Mouse (Mus musculus): ENCODE measurements around the gene Ube2g2.
"Not testable (repeated sequence)": the region's sequence is repeated elsewhere in the genome, so short reads cannot be mapped to it uniquely, and the experiment has no call there.

Gene Ube2g2

DNA sequence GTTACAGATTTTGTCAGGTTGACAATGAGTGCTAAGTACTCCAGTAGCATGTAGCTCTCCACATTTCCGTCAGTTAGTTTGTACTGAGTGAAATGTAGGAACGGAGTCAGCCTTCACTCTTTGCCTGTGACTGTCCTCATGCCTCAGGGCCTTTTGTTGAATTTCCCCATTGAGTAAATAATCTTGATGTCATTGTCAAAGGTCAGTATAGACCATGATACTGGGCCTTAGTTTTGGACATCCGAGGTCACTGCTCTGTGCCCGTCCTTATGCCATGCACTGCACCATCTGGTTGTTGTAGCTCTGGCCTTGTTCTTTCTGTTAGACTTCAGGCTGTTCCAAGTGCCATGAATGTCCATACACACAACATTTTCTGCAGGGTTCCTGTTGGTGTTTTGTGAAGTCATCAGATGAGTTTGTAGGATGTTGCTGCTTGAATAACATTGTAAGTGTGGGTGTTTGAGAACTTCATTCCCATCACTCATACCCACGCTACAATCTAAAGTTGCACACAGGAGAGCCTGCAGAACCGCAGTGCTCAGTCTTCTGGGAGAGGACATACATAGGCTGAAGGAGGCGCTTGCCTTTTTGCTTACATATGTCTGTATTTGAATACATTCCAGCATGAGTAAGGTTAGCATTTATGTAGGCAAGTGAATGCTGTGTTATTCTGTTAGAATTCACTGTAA lies 14.3 kb downstream of the Ube2g2 start:
- no peak for ATAC-seq (ENCODE audit: insufficient number of reproducible peaks, low FRiP score, low TSS enrichment)

DNA sequence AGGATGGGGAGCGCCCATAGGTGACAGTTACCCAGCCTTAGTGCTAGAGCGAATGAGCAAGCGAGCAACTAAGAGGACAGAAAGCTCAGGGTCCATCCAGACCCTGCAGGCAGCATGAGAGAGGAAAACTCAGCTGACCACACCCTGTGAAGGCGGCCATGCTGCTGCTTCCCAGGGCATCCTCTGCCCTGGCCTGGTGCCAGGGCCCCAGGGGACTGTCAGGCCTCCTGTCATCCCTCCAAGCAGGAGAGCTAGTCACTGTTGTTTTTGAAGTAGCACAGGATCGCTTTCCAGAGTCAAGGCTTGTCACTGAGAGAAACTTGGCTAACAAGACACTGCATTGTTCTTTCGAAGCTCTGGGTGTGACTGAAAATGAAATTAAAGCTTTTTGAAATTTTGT lies 16.9 kb downstream of the Ube2g2 start:
- no peak for ATAC-seq (ENCODE audit: insufficient number of reproducible peaks, low FRiP score, low TSS enrichment)

DNA sequence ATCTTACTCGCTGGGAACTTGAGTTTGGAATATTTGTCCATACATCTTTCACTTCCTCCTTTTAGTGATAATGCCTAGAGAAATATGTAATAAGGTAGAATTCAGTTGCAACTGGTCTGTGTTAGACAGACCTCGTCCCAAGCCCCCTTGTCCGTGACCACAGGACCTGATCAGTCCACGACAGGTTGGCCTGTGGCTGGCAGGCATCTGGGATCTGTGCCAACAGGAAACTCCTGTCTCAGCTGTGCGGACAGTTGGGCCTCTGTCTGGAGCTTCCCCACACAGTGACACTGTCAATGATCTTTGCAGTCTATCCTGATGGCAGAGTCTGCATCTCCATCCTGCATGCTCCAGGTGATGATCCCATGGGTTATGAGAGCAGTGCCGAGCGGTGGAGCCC lies 21.1 kb downstream of the Ube2g2 start:
- ATAC-seq (ENCODE audit: insufficient number of reproducible peaks, low FRiP score, low TSS enrichment): no peak

DNA sequence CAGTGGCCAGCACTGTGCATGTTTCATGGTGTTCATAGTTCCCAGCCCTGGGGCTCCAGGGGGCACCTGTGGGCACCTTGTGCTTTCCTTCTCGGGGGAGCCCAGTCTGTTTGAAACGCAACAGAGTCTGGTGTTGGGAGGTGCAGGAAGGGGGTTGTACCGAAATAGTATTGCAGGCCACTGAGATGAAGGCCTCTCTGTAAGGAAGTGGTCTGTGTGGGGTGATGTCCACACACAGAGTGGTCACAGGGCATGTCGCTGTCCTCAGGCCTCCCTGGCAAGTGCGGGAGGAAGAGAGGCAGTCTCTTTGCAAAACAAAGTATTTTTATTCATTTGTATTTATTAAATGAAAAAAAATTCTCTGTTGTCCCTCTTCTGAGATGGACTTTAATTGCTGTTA lies 23.5 kb downstream of the Ube2g2 start:
- no peak for ATAC-seq (ENCODE audit: insufficient number of reproducible peaks, low FRiP score, low TSS enrichment)

DNA sequence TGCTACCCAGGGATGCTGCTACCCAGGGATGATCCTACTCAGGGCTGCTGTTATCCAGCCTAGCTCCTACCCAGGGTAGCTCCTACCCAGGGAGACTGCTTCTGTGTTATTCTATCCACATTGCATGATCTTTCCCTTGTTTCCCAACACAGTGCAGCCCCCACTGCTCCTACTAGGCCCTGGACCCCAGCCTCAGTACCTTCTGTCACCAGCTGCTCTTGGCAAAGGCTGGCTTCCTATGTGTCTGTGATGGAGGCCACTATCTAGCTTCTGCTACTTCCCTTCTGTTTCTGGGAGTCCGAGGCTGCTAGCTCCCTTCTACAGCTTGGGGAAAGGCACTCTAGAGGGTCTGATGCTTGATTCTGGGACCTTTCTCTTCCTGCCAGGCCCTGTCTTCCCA lies 25.4 kb downstream of the Ube2g2 start:
- ATAC-seq (ENCODE audit: insufficient number of reproducible peaks, low FRiP score, low TSS enrichment): no peak

DNA sequence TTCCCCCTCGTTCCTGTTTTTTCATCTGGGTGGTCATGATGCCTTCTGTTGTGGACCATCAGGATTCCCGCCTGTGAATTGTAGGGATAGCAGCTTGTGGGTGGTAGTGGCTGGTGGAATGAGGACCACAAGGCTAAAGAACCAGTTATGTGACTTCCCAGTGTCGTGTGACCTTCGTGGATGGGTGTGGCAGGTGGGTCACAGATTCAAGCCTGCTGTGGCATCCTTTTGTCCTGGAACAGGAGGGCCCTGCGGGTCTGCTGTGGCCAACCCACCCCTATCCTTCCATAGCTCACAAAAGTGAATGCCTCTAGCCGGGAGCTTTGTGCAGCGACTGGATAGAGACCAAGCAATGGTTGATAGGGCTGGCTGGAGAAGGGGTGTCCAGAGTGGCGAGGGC lies 25.8 kb downstream of the Ube2g2 start:
- no peak for ATAC-seq (ENCODE audit: insufficient number of reproducible peaks, low FRiP score, low TSS enrichment)

DNA sequence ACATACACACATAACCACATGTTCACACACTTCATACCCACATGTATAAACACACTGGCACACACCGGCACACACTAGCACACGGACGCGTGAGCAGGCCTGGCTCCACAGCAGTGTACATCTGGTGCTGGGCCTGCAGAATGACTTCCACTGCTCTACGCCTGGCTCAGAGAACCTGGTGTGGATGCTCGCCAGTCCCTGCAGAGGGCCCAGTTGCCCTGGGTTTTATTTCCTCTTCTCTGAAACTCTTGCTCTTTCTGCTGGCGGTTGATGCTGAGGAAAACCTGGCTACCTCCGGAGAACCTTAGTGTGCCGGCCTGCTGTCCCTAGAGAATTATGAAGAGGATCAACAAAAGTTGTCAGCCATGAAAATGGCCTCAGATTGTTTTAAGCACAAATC lies 30.0 kb downstream of the Ube2g2 start:
- ATAC-seq (ENCODE audit: insufficient number of reproducible peaks, low FRiP score, low TSS enrichment): no peak

DNA sequence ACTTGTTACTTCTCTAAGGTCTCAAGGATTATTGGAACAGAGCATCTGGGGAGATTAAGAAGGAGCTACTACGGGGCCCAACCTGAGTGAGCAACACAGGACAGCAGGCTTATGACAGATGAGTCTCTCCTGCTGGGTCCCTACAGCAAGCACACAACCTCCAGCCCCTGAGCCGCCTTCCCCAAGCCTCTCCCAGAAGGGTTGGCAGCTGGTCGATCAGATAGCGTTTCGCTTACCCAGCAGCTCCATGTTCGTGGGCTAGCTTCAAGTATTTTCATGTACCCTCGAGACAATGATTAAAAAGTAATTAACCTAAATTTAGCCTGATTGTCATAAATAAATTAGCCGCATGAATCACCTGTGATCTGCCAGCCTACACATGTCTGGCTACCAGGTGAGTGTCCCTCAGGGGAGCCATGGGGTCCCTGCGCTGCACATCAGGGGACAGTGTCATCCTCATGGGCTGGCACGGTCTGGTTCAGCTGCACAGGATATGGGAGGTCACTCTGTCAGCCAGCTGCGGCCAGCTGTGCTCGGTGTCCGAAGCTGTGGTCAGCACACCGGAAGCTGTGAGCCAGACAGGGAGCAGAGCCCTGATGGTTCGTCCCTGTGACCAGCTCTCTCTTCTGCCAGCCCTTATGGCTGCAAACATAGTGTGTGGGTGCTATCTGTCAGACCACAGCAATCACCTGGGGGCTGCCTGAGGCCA lies 36.4 kb downstream of the Ube2g2 start:
- no peak for ATAC-seq (ENCODE audit: insufficient number of reproducible peaks, low FRiP score, low TSS enrichment)

DNA sequence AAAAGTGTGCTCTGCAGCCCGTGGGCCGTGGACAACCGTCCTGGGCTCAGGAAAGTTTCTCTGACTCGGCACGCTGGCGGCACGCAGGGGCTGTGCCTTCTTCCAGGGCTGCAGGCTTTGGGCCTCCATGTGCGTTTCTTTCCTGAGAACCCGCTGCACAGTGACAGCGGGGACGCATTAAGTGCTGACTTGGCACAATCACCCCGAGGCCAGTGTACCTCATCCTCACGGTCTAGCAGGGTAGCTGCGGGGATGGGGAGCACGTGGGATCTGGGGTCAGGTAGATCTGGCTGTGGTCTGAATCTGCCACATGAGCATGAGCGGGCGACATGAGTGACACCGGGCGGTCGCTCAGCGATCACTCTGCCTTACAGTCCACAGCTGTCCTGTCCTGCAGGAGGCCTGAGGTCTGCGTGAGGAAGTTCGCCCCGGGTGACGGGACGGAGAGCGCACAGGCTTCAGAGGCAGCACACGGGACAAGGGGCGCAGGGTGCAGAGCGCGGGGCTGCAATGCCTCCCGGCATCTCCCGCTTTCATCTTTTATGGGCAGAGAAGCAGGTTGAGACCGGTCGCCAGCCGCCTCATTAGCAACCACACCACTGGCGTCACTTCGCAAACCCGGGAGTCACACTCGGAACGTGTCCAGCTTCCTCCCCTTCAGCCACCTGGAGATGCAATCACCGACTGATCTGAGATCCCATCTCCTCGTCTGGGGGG lies 42.0 kb downstream of the Ube2g2 start:
- no peak for ATAC-seq (ENCODE audit: insufficient number of reproducible peaks, low FRiP score, low TSS enrichment)

DNA sequence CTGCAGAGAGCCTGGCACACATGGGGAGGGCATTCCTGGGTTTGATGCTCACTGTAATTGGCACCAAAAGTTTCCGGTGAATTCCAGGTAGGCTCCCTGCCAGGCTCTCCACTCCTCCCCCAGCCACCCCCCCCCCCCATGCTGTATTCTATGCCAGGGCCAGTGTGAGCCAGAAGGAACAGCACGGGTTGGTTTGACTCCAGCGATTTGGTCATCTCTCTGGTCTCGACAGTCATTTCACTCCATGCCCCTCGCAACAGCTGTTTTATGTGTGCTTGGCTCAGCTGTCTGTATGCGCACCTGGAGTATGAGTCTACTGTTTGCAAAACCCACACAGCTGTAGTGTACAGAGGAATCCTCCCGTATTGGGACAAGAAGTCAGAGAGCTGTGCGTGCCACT lies 44.3 kb downstream of the Ube2g2 start:
- ATAC-seq (ENCODE audit: insufficient number of reproducible peaks, low FRiP score, low TSS enrichment): no peak

DNA sequence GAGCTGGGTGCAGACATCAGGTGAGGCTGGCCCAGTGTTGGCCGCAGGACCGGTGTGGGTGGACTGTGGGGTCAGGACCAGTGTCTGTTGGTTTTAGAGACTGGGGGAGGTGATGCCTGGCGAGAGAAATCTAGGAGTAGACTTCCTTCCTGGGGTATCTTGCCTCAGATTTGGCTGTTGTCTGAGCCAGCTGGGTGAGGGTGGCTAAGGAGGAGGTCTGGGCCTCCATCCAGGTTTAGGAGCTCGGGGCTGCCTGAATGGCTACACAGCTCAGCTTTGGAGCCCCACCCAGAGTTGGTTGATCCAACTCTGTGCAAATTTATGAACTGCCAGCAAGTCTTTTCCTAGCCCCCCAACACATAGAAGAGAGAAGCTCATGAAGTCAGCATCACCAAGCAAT lies 45.3 kb downstream of the Ube2g2 start:
- no peak for ATAC-seq (ENCODE audit: insufficient number of reproducible peaks, low FRiP score, low TSS enrichment)

DNA sequence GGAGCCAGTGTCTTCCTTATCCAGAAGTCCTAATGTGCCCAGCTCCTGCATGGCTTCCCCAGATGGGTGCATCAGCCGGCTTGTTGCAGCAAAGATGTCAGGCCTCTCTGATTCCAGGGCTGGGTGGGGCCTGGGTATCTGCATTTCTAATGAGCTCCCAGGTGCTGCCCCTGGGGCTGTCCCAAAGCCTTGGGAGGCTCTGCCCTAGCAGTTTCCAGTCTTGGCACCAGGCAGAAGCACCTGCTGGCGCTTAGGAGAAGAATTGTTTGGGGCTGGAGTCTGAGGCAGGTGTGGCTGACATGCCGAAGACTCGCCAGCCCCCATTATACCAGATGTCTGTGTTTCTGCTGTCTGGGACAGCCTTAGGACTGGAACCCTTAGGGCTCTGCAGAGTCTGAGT lies 48.6 kb downstream of the Ube2g2 start:
- ATAC-seq (ENCODE audit: insufficient number of reproducible peaks, low FRiP score, low TSS enrichment): no peak

DNA sequence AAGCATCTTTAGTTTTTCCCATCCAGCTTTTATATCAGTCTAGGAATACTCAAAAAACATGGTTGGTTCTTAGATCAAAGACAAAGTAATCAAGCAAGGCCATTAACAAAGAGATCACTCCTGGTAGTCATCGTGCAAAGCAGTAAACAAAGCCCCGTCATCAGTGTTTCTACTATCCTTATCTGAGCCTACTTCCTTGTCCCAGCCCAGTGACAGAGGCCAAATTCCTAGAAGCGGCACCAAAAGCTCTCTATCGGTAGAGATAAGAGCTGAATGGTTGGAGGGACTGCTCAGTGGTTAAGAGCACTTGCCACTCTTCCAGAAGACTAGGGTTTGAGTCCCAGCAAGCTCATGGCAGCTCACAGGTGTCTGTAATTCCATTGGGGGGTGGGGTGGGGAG lies 49.4 kb downstream of the Ube2g2 start:
- ATAC-seq (ENCODE audit: insufficient number of reproducible peaks, low FRiP score, low TSS enrichment): no peak

DNA sequence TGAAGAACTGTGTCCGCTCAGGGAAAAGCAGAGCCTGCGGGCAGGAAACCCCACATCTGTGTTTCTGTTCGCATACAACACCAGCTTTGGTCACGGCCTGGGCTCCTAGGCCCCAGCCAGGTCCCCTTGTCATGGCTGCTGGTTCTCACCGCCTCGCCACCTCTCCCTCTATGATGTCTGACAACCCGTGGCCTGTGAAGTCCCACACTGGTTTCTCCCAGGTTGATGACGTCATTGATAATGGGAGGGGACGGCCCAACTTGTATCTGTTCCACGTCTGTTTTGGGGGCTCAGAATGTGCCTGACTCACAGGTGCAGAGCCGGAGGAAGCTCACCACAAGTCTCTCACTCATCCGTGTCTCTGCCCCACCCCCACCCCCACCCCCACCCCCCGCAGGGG lies 51.7 kb downstream of the Ube2g2 start:
- no peak for ATAC-seq (ENCODE audit: insufficient number of reproducible peaks, low FRiP score, low TSS enrichment)

DNA sequence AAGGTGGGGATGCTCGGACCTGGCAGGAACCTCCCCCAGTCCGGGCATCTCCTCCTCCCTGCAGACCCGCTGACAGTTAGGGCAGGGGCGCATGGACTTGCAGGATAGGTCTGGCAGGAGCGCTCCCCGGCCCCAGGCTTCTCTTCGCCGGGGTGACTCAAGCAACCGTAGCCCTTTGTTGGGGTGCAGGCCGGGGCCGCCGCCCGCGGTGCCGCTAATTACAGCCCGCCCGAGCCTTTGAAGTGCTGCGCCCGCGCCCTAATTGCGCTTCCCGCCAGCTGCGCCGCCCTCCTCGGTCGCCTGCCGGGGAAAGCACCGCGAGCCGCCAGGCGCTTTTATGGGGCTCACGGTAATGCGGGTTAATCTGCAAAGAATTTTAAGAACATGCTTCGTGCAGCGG lies 55.5 kb downstream of the Ube2g2 start:
- ATAC-seq (ENCODE audit: insufficient number of reproducible peaks, low FRiP score, low TSS enrichment): no peak

DNA sequence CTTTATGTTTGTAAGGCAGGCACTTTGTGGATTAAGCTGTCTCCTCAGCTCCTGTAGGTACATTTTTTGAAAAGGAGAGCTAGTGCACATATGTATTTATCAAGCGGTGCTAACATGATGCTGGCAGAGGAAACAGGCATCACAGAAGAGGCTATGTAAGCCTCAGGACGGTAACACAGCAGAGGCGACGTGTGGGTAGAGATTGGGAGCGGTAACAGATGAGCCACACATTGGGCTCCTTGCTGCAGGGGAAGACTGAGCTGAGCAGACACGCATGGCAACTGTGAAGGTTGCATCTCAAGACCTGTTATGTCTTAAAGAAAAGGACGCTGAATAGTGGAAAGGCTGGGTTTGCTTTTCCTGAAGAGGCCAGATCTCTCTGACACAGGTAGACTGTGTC lies 60.9 kb downstream of the Ube2g2 start:
- no peak for ATAC-seq (ENCODE audit: insufficient number of reproducible peaks, low FRiP score, low TSS enrichment)

DNA sequence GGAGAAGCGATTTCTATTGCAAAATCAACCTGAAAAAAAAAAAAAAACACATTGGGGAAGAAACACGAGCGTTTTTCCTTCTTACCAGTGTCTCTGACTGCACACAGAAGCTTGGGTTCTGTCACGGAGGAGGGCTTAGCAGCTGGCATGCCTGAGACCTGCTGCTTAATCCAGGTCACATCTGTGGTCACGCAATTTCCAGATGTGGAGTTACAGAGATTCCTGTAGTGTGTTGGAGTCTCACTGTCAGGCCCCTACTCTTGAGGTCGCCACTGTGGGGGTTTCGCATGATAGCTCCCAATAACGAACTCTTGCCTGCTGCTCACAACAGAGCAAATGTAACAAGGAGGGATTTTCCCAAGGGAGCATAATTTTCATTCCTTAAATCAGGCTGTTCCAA lies 62.1 kb downstream of the Ube2g2 start:
- no peak for ATAC-seq (ENCODE audit: insufficient number of reproducible peaks, low FRiP score, low TSS enrichment)

DNA sequence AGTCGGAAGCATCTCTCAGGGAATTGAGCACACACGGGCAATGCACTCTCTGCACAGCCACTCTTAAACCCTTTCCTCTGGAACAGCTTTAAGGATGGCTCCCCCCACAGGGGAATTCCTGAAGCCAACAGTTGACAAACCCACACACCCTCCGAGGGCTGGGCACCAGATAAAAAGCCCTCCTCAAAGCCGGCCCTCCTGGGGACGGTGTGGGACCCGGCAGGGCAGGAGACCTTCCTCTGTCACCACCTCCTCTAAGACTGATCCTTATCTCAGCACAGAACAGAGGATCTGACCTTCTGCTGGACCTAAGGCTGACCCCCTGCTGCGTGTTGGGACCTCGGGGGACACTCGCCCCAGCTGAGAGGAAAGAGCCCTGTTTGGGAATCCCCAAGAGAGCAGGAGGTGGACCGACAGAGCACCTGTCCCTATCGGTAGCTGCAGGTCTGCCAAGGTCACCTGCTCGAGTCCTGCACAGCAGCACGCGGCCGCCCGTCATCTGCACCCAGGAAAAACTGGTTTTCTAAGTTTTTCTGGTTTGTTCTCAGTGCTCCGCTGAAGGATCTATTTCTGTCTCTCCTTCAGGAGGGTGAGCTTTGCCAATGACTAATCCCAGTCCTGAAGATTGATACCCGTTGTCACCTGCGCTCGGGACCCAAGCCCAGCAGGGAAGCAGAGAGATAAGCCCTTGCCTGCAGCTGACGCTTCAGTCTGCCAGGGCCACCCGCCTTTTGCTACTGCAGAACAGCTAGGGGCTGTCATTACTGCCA lies 64.0 kb downstream of the Ube2g2 start, which contains the start of gene Tspear:
TSS of gene Tspear (plus strand) at position 675 of the 770 bp plus-strand sequence.
- ATAC-seq (ENCODE audit: insufficient number of reproducible peaks, low FRiP score, low TSS enrichment): no peak

DNA sequence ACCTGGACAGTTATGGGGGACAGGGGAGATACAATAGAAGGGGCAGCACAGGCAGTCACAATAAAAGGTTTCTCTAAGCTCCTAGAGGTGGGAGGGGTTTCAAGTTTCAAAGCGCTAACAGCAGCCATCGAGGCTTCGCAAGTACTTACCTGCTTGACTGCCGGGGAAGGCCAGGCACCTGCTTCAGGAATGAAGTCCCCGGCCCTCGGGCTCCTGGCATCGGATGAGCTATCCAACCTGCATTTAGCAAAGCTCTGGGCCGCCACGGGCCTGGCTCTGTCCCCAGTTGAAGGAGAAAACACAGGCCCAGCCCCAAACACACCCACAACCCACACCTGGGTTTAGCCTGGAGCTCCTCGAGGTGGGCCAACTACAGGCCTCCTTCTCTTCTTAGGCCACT lies 64.9 kb downstream of the Ube2g2 start:
- ATAC-seq (ENCODE audit: insufficient number of reproducible peaks, low FRiP score, low TSS enrichment): no peak

DNA sequence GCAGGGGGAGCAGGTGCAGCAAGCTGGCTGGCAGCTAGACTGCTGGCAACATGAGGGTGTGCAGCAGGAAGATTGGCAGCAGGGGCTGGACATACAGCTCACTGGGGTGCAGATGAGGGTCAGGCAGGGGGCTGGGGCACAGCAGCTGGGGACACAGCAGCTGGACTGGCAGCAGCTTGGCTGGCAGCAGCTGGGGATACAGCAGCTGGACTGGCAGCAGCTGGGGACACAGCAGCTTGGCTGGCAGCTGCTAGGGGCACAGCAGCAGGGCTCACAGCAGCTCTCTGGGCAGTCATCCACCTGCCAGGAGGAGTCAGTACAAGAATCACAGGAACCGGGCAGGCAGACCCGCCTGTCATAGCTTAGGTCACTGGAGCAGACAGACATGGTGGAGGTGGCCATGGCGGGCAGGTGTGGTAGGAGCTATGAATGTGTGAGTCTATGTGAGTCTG lies 68.3 kb downstream of the Ube2g2 start, which contains the start of gene Gm19402:
TSS of gene Gm19402 (minus strand) at position 402 of the 452 bp plus-strand sequence.
- not testable (repeated sequence) for ATAC-seq (ENCODE audit: insufficient number of reproducible peaks, low FRiP score, low TSS enrichment)

All from cerebellum, adult (tissue).